Mouse (Mus musculus) MN1 (cell line): Measurements from ENCODE around the gene Igflr1.

Source experiments
- DNase-seq: peaks from one replicate; pipeline ENCODE4 v3.0.0-alpha.2; 2016; ENCODE audit warnings: low spot score

Igflr1 gene

DNA sequence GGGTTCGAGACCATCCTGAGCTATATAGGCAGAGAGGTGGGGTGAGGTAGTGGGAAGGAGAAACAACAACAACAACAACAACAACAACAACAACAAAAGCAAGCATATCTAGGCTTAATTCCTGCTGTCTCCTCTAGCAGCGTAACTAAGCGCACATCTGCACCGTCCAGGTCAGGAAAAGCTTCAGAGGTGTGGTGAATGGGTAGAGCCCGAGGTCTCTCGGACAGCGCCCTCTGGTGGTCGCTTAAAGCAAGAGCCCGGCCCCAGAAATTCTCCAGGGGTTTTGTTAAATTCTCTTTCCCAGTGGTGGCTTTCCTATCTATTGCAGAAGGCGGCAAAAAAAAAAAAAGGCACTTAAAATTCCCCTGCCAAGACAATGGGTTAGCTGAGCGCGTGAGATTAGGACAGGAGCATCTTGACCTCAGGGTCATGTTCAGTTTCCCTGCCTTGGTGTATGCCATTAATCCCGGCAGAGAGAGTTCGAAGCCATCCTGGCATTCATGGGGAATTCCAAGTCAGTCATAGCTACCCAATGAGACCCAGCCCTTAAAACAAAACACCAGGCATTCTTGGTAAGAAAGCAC is 48.4 kb downstream of the Igflr1 start:
- DNase-seq = peak; percentile 67

GRCm38 (mm10) chr7:30614454-30614853 is 49.2 kb downstream of the Igflr1 start:
- no peak for DNase-seq

GRCm38 (mm10) chr7:30615049-30615760 is 50.0 kb downstream of the Igflr1 start:
- no peak for DNase-seq
